Mouse (Mus musculus) gastrocnemius, adult 18-20 months (tissue): ENCODE data around the gene Naga. TPM values are rescaled to one million over a fixed set of nuclear protein-coding genes. Genes with fewer than 3 reads are reported as not detected.

Experiments used
- total RNA-seq, 2 experiments: library from RNA; stranded (reverse); gene quantifications; 2 replicates each; pipeline ENCODE4 v1.2.3; 2021

Naga gene
- total RNA-seq, 2 experiments from 2014 or later: 8.7 to 10.0 TPM

Other genes starting within 250 kb of the Naga start
- 10 to 100 TPM in 1 of 2 experiments, 1 to 10 TPM in 1; 8.8 to 10.1 TPM for gene Ccdc134, start 211.0 kb downstream of the Naga start, total RNA-seq
- gene Srebf2, start 191.7 kb downstream of the Naga start, total RNA-seq: 10 to 100 TPM in 1 of 2 experiments, 1 to 10 TPM in 1; 9.9 to 12.9 TPM
- gene Shisa8, start 126.1 kb downstream of the Naga start, total RNA-seq: not detected
- not detected for gene Tnfrsf13c, start 114.6 kb downstream of the Naga start, total RNA-seq
- not detected for gene Cenpm, start 94.2 kb downstream of the Naga start, total RNA-seq
- gene 1500009C09Rik, start 86.5 kb downstream of the Naga start, total RNA-seq: not detected
- gene Sept3, start 64.0 kb downstream of the Naga start, total RNA-seq: under 1 TPM; 0.32 to 0.55 TPM
- gene Wbp2nl, start 40.0 kb downstream of the Naga start, total RNA-seq: not detected
- under 1 TPM; 0.23 to 0.26 TPM for gene Pheta2, start within 50 bp of the Naga start, total RNA-seq
- gene Smdt1, start within 50 bp of the Naga start, total RNA-seq: 100 to 1,000 TPM; 123 to 154 TPM
- gene Ndufa6, start 15.4 kb upstream of the Naga start, total RNA-seq: 100 to 1,000 TPM; 481 to 494 TPM
- 10 to 100 TPM; 11.6 to 12.4 TPM for gene Cyp2d22, start 41.3 kb upstream of the Naga start, total RNA-seq
- gene Cyp2d11, start 55.1 kb upstream of the Naga start, total RNA-seq: under 1 TPM in 1 of 2 experiments, not detected in 1; 0.18 TPM
- gene Cyp2d10, start 68.3 kb upstream of the Naga start, total RNA-seq: under 1 TPM in 1 of 2 experiments, not detected in 1; 0.43 TPM
- gene Cyp2d9, start 94.5 kb upstream of the Naga start, total RNA-seq: under 1 TPM in 1 of 2 experiments, not detected in 1; 0.38 TPM
- not detected for gene Cyp2d12, start 216.1 kb upstream of the Naga start, total RNA-seq